Mouse (Mus musculus): Measurements from ENCODE around the gene Klrb1b. TPM values are rescaled to one million over a fixed set of nuclear protein-coding genes. Genes with fewer than 3 reads are reported as not detected.
A peak's percentile ranks its signal among the peaks of the same experiment; 100 is the strongest.

Gene Klrb1b
- polyA plus RNA-seq (2015; fragmentation: Nextera tagmentation; extraction: Ambion mirVana) = 0.29 and 0.33 TPM in 2 replicates

DNA sequence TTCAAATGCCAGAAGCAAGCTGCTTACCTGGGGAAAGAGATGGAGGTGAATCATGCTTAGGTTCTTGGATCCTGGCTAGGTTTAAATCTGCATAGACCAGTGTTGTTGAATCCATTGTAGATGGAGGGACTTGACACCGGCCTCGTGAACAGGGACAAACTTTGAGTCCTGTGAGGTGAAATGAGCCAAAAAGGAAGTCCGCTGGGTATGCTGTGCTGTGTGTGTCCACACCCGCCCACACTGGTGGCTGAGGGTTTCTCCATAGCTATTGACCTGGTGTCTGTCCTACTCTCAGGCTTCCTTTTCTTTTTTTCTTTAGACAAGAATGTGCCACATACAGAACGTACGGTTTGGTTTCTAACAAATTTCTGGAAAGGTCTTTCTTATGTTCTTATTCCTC, at the start of gene Klrb1b, which contains the start of gene Gm44511:
TSS of gene Klrb1b (minus strand) at position 200 of the 400 bp plus-strand sequence.
TSS of gene Gm44511 (minus strand) at position 184 of the 400 bp plus-strand sequence.
- no peaks in the 10 kb centered on the region for H3K27me3 ChIP-seq (ENCODE audit: control insufficient read depth, insufficient read depth, low read depth, low read length)
- no peaks in the 10 kb centered on the region for H3K9me3 ChIP-seq (ENCODE audit: control insufficient read depth, low read length)
- H3K4me2 ChIP-seq (ENCODE audit: low read depth, low read length) = no peak within 1 kb of the TSS
- H3K4me3 ChIP-seq (ENCODE audit: low read length) = no peak within 1 kb of the TSS
- no peak for ATAC-seq (ENCODE audit: low read depth)
- no peak within 1 kb of the TSS for H3K27ac ChIP-seq (ENCODE audit: low read length)
- no peaks in the 10 kb centered on the region for H3K36me3 ChIP-seq (ENCODE audit: control insufficient read depth, insufficient read depth, low read length)
- H3K4me1 ChIP-seq (replicated peaks; ENCODE audit: control insufficient read depth, insufficient read depth, low read length) = no peaks in the 10 kb centered on the region
- WGBS = 85% methylated on average over 6 of the region's 6 CpGs
- H3K9ac ChIP-seq (ENCODE audit: low read length) = no peak within 1 kb of the TSS

DNA sequence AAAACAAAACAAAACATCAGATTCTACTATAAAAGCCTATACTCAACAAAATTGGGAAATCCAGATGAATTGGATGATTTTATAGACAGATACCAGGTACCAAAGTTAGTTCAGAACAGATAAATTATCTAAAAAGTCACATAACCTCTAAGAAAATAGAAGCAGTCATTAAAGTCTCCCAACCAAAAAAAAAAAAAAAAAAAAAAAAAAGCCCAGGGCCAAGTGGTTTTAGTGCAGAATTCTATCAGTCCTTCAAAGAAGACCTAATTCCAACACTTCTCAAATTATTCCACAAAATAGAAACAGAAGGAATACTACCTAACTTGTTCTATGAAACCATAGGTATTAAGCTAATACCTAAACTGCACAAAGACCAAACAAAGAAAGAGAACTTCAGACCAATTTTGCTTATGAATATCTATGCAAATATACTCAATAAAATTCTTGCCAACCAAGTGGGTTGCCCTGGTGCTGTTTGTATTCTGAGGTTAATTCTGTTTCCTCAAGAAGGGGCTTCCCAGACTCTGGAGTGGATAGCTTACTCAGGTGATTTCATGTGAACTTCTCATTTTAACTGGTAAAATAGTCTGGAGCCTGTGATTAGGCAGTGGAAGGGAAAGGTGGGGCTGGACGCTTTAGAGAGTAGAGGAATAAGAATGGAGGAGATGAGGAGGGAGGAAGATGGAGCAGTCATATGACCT, 45.9 kb upstream of the Klrb1b start:
- H3K27me3 ChIP-seq (ENCODE audit: control insufficient read depth, insufficient read depth, low read depth, low read length) = no peaks in the 10 kb centered on the region
- no peak overlapping the region for H3K4me2 ChIP-seq (ENCODE audit: low read depth, low read length)
- H3K9ac ChIP-seq (ENCODE audit: low read length) = no peak overlapping the region
- H3K4me1 ChIP-seq (replicated peaks; ENCODE audit: control insufficient read depth, insufficient read depth, low read length) = 0 out of 2 replicates have a peak, but pooled peaks cover 2% of the 10 kb centered on the region
- H3K36me3 ChIP-seq (ENCODE audit: control insufficient read depth, insufficient read depth, low read length) = no peaks in the 10 kb centered on the region
- WGBS = 77% methylated on average over 1 of the region's 1 CpGs
- ATAC-seq (ENCODE audit: low read depth) = no peak
- H3K9me3 ChIP-seq (ENCODE audit: control insufficient read depth, low read length) = no peaks in the 10 kb centered on the region
- no peak overlapping the region for H3K4me3 ChIP-seq (ENCODE audit: low read length)
- H3K27ac ChIP-seq (ENCODE audit: low read length) = no peak overlapping the region

DNA sequence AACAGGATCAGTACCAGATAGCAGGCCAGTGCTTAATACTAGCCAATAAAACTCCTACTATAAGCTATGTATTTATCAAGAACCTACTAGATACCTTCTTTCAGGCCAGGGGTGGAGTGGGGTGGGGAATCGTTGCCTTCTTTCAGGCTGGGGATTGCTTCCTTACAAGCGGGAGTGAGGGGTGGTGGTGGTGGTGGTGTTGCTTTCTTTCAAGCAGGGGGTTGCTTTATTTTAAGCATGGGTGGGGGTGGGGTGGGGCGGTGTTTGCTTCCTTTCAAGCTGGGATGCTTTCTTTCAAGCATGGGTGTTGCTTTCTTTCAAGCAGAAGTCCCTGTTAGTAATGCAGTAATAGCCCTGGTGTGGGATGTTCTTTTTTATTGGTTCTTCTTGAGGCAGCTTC, 42.7 kb upstream of the Klrb1b start:
- Histone ChIP-seq H3K36me3 (ENCODE audit: control insufficient read depth, insufficient read depth, low read length) (no peaks in the 10 kb centered on the region), H3K4me3 (ENCODE audit: low read length) (no peak overlapping the region), H3K9me3 (ENCODE audit: control insufficient read depth, low read length) (no peaks in the 10 kb centered on the region), H3K27ac (ENCODE audit: low read length) (no peak overlapping the region), H3K4me1 (replicated peaks; ENCODE audit: control insufficient read depth, insufficient read depth, low read length) (0 out of 2 replicates have a peak, but pooled peaks cover 2% of the 10 kb centered on the region), H3K27me3 (ENCODE audit: control insufficient read depth, insufficient read depth, low read depth, low read length) (no peaks in the 10 kb centered on the region), H3K9ac (ENCODE audit: low read length) (no peak overlapping the region), H3K4me2 (ENCODE audit: low read depth, low read length) (no peak overlapping the region)
- WGBS = 42% methylated on average over 3 of the region's 3 CpGs
- ATAC-seq (ENCODE audit: low read depth) = no peak; the same call in 1 of the 2 replicates

DNA sequence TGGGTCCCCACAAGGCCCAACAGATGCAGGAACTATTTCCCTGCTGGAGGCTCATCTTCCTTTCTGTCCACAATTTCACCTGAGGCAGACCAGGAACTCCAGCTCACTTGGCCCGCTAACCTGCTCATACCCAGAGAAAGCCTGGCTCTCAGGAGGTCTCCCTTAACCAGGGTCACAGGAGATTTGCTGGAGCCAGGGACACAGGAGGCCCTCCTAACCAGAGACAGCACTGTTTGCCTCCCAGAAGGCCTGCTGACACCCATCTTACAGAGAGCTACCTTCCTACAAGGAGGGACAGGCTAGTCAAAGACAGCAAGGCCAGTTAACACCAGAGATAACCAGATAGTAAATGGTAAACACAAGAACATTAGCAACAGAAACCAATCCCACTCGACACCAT, 31.8 kb upstream of the Klrb1b start:
- Histone ChIP-seq H3K9ac (ENCODE audit: low read length) (no peak overlapping the region), H3K4me2 (ENCODE audit: low read depth, low read length) (no peak overlapping the region), H3K27ac (ENCODE audit: low read length) (no peak overlapping the region), H3K27me3 (ENCODE audit: control insufficient read depth, insufficient read depth, low read depth, low read length) (no peaks in the 10 kb centered on the region), H3K36me3 (ENCODE audit: control insufficient read depth, insufficient read depth, low read length) (no peaks in the 10 kb centered on the region), H3K4me1 (replicated peaks; ENCODE audit: control insufficient read depth, insufficient read depth, low read length) (peaks cover 10% of the 10 kb centered on the region; the same call in 1 of the 2 replicates), H3K4me3 (ENCODE audit: low read length) (no peak overlapping the region), H3K9me3 (ENCODE audit: control insufficient read depth, low read length) (no peaks in the 10 kb centered on the region)
- ATAC-seq (ENCODE audit: low read depth) = no peak
- WGBS = 78% methylated on average over 2 of the region's 2 CpGs

DNA sequence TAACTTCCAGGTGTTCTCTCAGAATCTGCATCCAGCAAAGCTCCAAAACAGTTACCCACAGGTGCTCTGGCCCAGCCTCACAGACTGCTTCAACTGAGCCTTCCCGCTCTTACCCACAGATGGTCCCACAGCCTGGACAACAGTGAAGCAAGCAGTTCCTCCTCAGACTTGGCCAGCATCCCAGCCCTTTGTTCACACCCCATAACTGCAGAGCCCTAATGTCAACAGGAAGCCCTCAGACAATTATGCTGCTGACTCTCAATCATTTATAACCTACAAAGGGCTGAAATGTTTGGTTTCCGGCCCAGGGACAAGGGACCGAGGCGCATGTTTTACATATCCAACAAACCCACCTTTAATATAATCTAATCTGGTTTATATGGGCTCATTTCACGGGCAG, 30.1 kb upstream of the Klrb1b start:
- no peak overlapping the region for H3K4me3 ChIP-seq (ENCODE audit: low read length)
- no peak overlapping the region for H3K4me2 ChIP-seq (ENCODE audit: low read depth, low read length)
- peak; percentile 98 for ATAC-seq (ENCODE audit: low read depth)
- H3K9ac ChIP-seq (ENCODE audit: low read length) = no peak overlapping the region
- peak overlapping the region; percentile 74 for H3K27ac ChIP-seq (ENCODE audit: low read length)
- peaks cover 10% of the 10 kb centered on the region; the same call in 1 of the 2 replicates for H3K4me1 ChIP-seq (replicated peaks; ENCODE audit: control insufficient read depth, insufficient read depth, low read length)
- no peaks in the 10 kb centered on the region for H3K9me3 ChIP-seq (ENCODE audit: control insufficient read depth, low read length)
- H3K36me3 ChIP-seq (ENCODE audit: control insufficient read depth, insufficient read depth, low read length) = no peaks in the 10 kb centered on the region
- H3K27me3 ChIP-seq (ENCODE audit: control insufficient read depth, insufficient read depth, low read depth, low read length) = no peaks in the 10 kb centered on the region
- 28% methylated on average over 5 of the region's 5 CpGs for WGBS

- Histone ChIP-seq H3K36me3 (ENCODE audit: control insufficient read depth, insufficient read depth, low read length) (no peaks in the 10 kb centered on the region), H3K9ac (ENCODE audit: low read length) (no peak overlapping the region), H3K4me1 (replicated peaks; ENCODE audit: control insufficient read depth, insufficient read depth, low read length) (peaks cover 14% of the 10 kb centered on the region; the same call in 1 of the 2 replicates), H3K4me2 (ENCODE audit: low read depth, low read length) (no peak overlapping the region), H3K27me3 (ENCODE audit: control insufficient read depth, insufficient read depth, low read depth, low read length) (no peaks in the 10 kb centered on the region), H3K4me3 (ENCODE audit: low read length) (no peak overlapping the region), H3K9me3 (ENCODE audit: control insufficient read depth, low read length) (no peaks in the 10 kb centered on the region), H3K27ac (ENCODE audit: low read length) (peak overlapping the region; percentile 74)
- ATAC-seq (ENCODE audit: low read depth) = no peak
- 37% methylated on average over 1 of the region's 1 CpGs for WGBS
Measured at GRCm38 (mm10) chr6:128855477-128855876, 29.3 kb upstream of the Klrb1b start.

DNA sequence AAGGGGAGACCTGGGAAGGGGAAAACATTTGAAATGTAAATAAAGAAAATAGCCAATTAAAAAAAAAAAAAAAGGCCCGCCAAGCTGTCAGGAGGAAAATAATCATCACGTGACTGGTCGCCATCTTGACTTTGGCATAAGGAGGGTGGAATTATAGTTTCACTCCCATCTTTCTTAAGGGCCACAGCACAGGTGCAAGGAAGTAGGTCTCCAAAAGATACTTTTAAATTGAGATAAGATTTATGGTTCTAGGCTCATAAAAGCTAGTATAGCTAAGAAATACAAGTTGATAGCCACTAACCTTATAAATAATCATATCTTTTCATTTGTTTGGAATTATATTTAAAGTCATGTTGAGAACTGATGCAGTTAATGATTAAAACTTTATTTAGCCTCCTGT, 28.8 kb upstream of the Klrb1b start:
- Histone ChIP-seq H3K27ac (ENCODE audit: low read length) (no peak overlapping the region), H3K27me3 (ENCODE audit: control insufficient read depth, insufficient read depth, low read depth, low read length) (no peaks in the 10 kb centered on the region), H3K4me2 (ENCODE audit: low read depth, low read length) (no peak overlapping the region), H3K36me3 (ENCODE audit: control insufficient read depth, insufficient read depth, low read length) (no peaks in the 10 kb centered on the region), H3K9me3 (ENCODE audit: control insufficient read depth, low read length) (no peaks in the 10 kb centered on the region), H3K4me3 (ENCODE audit: low read length) (no peak overlapping the region), H3K4me1 (replicated peaks; ENCODE audit: control insufficient read depth, insufficient read depth, low read length) (peaks cover 17% of the 10 kb centered on the region; the same call in 1 of the 2 replicates), H3K9ac (ENCODE audit: low read length) (no peak overlapping the region)
- ATAC-seq (ENCODE audit: low read depth) = no peak
- WGBS = 84% methylated on average over 3 of the region's 3 CpGs

- Histone ChIP-seq H3K9ac (ENCODE audit: low read length) (0 out of 2 replicates have a peak overlapping the region, but pooled peaks have one; percentile 39), H3K27ac (ENCODE audit: low read length) (no peak overlapping the region), H3K4me3 (ENCODE audit: low read length) (no peak overlapping the region), H3K4me1 (replicated peaks; ENCODE audit: control insufficient read depth, insufficient read depth, low read length) (peaks cover 17% of the 10 kb centered on the region; the same call in 1 of the 2 replicates), H3K4me2 (ENCODE audit: low read depth, low read length) (no peak overlapping the region), H3K27me3 (ENCODE audit: control insufficient read depth, insufficient read depth, low read depth, low read length) (no peaks in the 10 kb centered on the region), H3K9me3 (ENCODE audit: control insufficient read depth, low read length) (no peaks in the 10 kb centered on the region), H3K36me3 (ENCODE audit: control insufficient read depth, insufficient read depth, low read length) (no peaks in the 10 kb centered on the region)
- 56% methylated on average over 12 of the region's 12 CpGs for WGBS
- no peak for ATAC-seq (ENCODE audit: low read depth)
Measured at GRCm38 (mm10) chr6:128854024-128854820, 28.1 kb upstream of the Klrb1b start.

- Histone ChIP-seq H3K36me3 (ENCODE audit: control insufficient read depth, insufficient read depth, low read length) (no peaks in the 10 kb centered on the region), H3K4me1 (replicated peaks; ENCODE audit: control insufficient read depth, insufficient read depth, low read length) (peaks cover 17% of the 10 kb centered on the region; the same call in 1 of the 2 replicates), H3K4me3 (ENCODE audit: low read length) (no peak overlapping the region), H3K9ac (ENCODE audit: low read length) (no peak overlapping the region), H3K27me3 (ENCODE audit: control insufficient read depth, insufficient read depth, low read depth, low read length) (no peaks in the 10 kb centered on the region), H3K4me2 (ENCODE audit: low read depth, low read length) (no peak overlapping the region), H3K27ac (ENCODE audit: low read length) (no peak overlapping the region), H3K9me3 (ENCODE audit: control insufficient read depth, low read length) (no peaks in the 10 kb centered on the region)
- 67% methylated on average over 3 of the region's 3 CpGs for WGBS
- ATAC-seq (ENCODE audit: low read depth) = no peak
Measured at GRCm38 (mm10) chr6:128852766-128853165, 26.6 kb upstream of the Klrb1b start.

All from lung, embryonic 16.5 days (tissue).